Mouse (Mus musculus) forelimb bud, embryonic 11.5 days (tissue): Measurements from ENCODE around the gene Clic3.
A peak's percentile ranks its signal among the peaks of the same experiment; 100 is the strongest.

Source experiments
- DNase-seq: peaks from one replicate; pipeline ENCODE4 v3.0.0-alpha.2; 2012; ENCODE audit warnings: low read depth, low spot score

Clic3 gene

GRCm38 (mm10) chr2:25442682-25443081 lies 14.0 kb upstream of the Clic3 start:
- no peak for DNase-seq

GRCm38 (mm10) chr2:25450853-25451647 lies 5.6 kb upstream of the Clic3 start:
- no peak for DNase-seq

GRCm38 (mm10) chr2:25452951-25453350 lies 3.7 kb upstream of the Clic3 start:
- DNase-seq: no peak

- DNase-seq: no peak
Measured at GRCm38 (mm10) chr2:25457022-25457896, 621 bp downstream of the Clic3 start.

- DNase-seq: no peak
Measured at GRCm38 (mm10) chr2:25458911-25459310, 2.3 kb downstream of the Clic3 start.

GRCm38 (mm10) chr2:25460135-25460534 lies 3.5 kb downstream of the Clic3 start:
- DNase-seq: no peak

GRCm38 (mm10) chr2:25460551-25461309 lies 4.1 kb downstream of the Clic3 start, which contains the start of gene Paxx:
TSS of gene Paxx (minus strand) at chr2:25461094.
- peak; percentile 91 for DNase-seq

GRCm38 (mm10) chr2:25461407-25461806 lies 4.8 kb downstream of the Clic3 start:
- no peak for DNase-seq

GRCm38 (mm10) chr2:25463630-25464029 lies 7.0 kb downstream of the Clic3 start:
- DNase-seq: no peak

GRCm38 (mm10) chr2:25465256-25465655 lies 8.6 kb downstream of the Clic3 start:
- DNase-seq: no peak

- DNase-seq: no peak
Measured at GRCm38 (mm10) chr2:25465816-25466635, 9.4 kb downstream of the Clic3 start.

GRCm38 (mm10) chr2:25467606-25468303 lies 11.1 kb downstream of the Clic3 start:
- no peak for DNase-seq

- DNase-seq: no peak
Measured at GRCm38 (mm10) chr2:25468962-25469915, 12.6 kb downstream of the Clic3 start.

GRCm38 (mm10) chr2:25469969-25470368 lies 13.3 kb downstream of the Clic3 start, which contains the start of gene Ptgds:
TSS of gene Ptgds (minus strand) at chr2:25470046.
- no peak for DNase-seq

GRCm38 (mm10) chr2:25472550-25472949 lies 15.9 kb downstream of the Clic3 start:
- DNase-seq: no peak

- DNase-seq: no peak
Measured at GRCm38 (mm10) chr2:25477541-25477940, 20.9 kb downstream of the Clic3 start.

GRCm38 (mm10) chr2:25477967-25478675 lies 21.5 kb downstream of the Clic3 start:
- no peak for DNase-seq

GRCm38 (mm10) chr2:25479551-25480311 lies 23.1 kb downstream of the Clic3 start:
- no peak for DNase-seq
